Mouse (Mus musculus) kidney, adult 2 months (tissue): Measurements from ENCODE around the gene Blcap.

Experiments used
- CTCF ChIP-seq: fragments of 200-500 bp; conservative IDR thresholded peaks from 2 replicates; pipeline ENCODE4 v1.5.1; 2011; ENCODE audit warnings: low read depth, mild to moderate bottlenecking, control low read depth, low read length, moderate library complexity, mixed read lengths; ENCODE audit not compliant: insufficient read depth, insufficient read length
- POLR2A ChIP-seq: fragments of 200-500 bp; IDR thresholded peaks from one replicate; pipeline ENCODE4 v1.6.1; 2011; ENCODE audit warnings: low read depth, low read length, control low read depth

DNA sequence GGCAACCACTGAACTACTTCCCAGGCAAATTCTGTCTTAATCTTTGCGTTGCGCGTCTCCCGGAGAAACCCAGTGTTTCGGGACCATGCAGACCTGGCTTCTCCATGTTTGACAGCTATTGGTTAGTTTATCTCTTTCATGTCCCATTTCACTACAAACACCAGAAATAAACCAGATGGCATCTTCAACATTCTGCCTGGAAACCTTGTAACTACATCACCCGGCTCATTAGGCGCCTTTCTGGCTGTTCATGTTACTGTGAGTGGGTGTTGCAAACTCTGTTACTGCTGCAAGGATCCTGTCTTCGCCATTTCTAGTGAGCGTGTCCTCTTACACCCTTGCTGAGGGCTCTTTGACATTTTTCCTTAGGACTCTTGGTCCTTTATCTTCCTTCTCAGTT, 58.2 kb downstream of the Blcap start:
- TF ChIP-seq CTCF (no peak), POLR2A (no peak)
